Mouse (Mus musculus) granulocyte monocyte progenitor cell, adult 5-6 weeks (primary cell): ENCODE results near the gene Nbas. TPM values are rescaled to one million over a fixed set of nuclear protein-coding genes. Genes with fewer than 3 reads are reported as not detected.

Source experiments
- ATAC-seq: replicated peaks from 2 replicates; pipeline ENCODE4 v1.8.0; 2016; ENCODE audit warnings: mild to moderate bottlenecking, moderate TSS enrichment, inconsistent platforms; ENCODE audit not compliant: poor library complexity, severe bottlenecking
- total RNA-seq, 2 experiments: library from RNA; stranded (forward) in 1 of 2; stranded (reverse) in 1 of 2; fragments of 200-712, 200-1000 nt in 1 of 2; fragments of >200 nt in 1 of 2; fragmentation: Nextera tagmentation in 1 of 2; gene quantifications; 2 replicates each; pipeline ENCODE4 v1.2.3; 2014 to 2017

Nbas gene
- total RNA-seq, 2 experiments from 2014 or later = 21.7 to 25.8 TPM

GRCm38 (mm10) chr12:13598545-13598944, 329.6 kb downstream of the Nbas start:
- no peak for ATAC-seq

- no peak for ATAC-seq
Observed at GRCm38 (mm10) chr12:13602414-13602813, 333.5 kb downstream of the Nbas start.

- no peak for ATAC-seq
Observed at GRCm38 (mm10) chr12:13607021-13607420, 338.1 kb downstream of the Nbas start.

GRCm38 (mm10) chr12:13609027-13609426, 340.1 kb downstream of the Nbas start:
- ATAC-seq = no peak

- no peak for ATAC-seq
Observed at GRCm38 (mm10) chr12:13613041-13613440, 344.1 kb downstream of the Nbas start.

GRCm38 (mm10) chr12:13615661-13616060, 346.7 kb downstream of the Nbas start:
- ATAC-seq = no peak

- ATAC-seq = no peak
Observed at GRCm38 (mm10) chr12:13622150-13622822, 353.4 kb downstream of the Nbas start.

GRCm38 (mm10) chr12:13626803-13627706, 358.1 kb downstream of the Nbas start:
- ATAC-seq = no peak

Other genes with a start within 250 kb of the Nbas start
- 64.1 and 88.5 TPM in 2 replicates for gene Ddx1, start 19.9 kb upstream of the Nbas start, total RNA-seq (2014; fragmentation: Nextera tagmentation)
- 220 and 249 TPM in 2 replicates for gene Ddx1, start 19.9 kb upstream of the Nbas start, total RNA-seq (2017)